Mouse (Mus musculus) left cerebral cortex, adult 8-10 months (tissue): Measurements from ENCODE around the gene Pnkd. TPM values are rescaled to one million over a fixed set of nuclear protein-coding genes. Genes with fewer than 3 reads are reported as not detected.
"Not testable (repeated sequence)": the region's sequence is repeated elsewhere in the genome, so short reads cannot be mapped to it uniquely, and the experiment has no call there.

Source experiments
- DNase-seq, 2 experiments: peaks; one replicate each; pipeline ENCODE4 v3.0.0; 2022; ENCODE audit warnings: low spot score in 2 of 2
- total RNA-seq, 4 experiments: library from RNA; stranded (reverse); gene quantifications; 2 replicates each; pipeline ENCODE4 v1.2.4; 2022

The Pnkd gene
- total RNA-seq, 4 experiments from 2014 or later: 162 to 185 (median 173) TPM

GRCm38 (mm10) chr1:74329899-74330431 is 45.2 kb downstream of the Pnkd start:
- no peak for DNase-seq

- no peak for DNase-seq
Observed at GRCm38 (mm10) chr1:74331046-74331681, 46.4 kb downstream of the Pnkd start.

GRCm38 (mm10) chr1:74332241-74332763 is 47.6 kb downstream of the Pnkd start:
- DNase-seq: peak; percentile 90 to 96

GRCm38 (mm10) chr1:74332930-74333329 is 48.2 kb downstream of the Pnkd start:
- peak in 1 of 2 experiments; percentile 15 for DNase-seq

GRCm38 (mm10) chr1:74334607-74335006 is 49.9 kb downstream of the Pnkd start:
- no peak for DNase-seq

- no peak for DNase-seq
Observed at GRCm38 (mm10) chr1:74335033-74335432, 50.3 kb downstream of the Pnkd start.

- DNase-seq: no peak
Observed at GRCm38 (mm10) chr1:74335436-74336170, 50.9 kb downstream of the Pnkd start.

GRCm38 (mm10) chr1:74337241-74337771 is 52.6 kb downstream of the Pnkd start:
- no peak for DNase-seq

- no peak for DNase-seq
Observed at GRCm38 (mm10) chr1:74338013-74338412, 53.3 kb downstream of the Pnkd start.

GRCm38 (mm10) chr1:74338626-74339025 is 53.9 kb downstream of the Pnkd start:
- no peak for DNase-seq

GRCm38 (mm10) chr1:74339917-74340316 is 55.2 kb downstream of the Pnkd start:
- no peak for DNase-seq

- peak in 1 of 2 experiments; percentile 66 for DNase-seq
Observed at GRCm38 (mm10) chr1:74340361-74340764, 55.6 kb downstream of the Pnkd start.

GRCm38 (mm10) chr1:74340992-74341391 is 56.3 kb downstream of the Pnkd start:
- not testable (repeated sequence) for DNase-seq

GRCm38 (mm10) chr1:74341898-74342297 is 57.2 kb downstream of the Pnkd start:
- no peak for DNase-seq

- no peak for DNase-seq
Observed at GRCm38 (mm10) chr1:74342308-74342707, 57.6 kb downstream of the Pnkd start.

- DNase-seq: no peak
Observed at GRCm38 (mm10) chr1:74343161-74343560, 58.4 kb downstream of the Pnkd start.

GRCm38 (mm10) chr1:74344163-74344916 is 59.6 kb downstream of the Pnkd start:
- no peak for DNase-seq

GRCm38 (mm10) chr1:74351185-74351769 is 66.5 kb downstream of the Pnkd start:
- no peak for DNase-seq

GRCm38 (mm10) chr1:74352532-74353096 is 67.9 kb downstream of the Pnkd start:
- DNase-seq: no peak

GRCm38 (mm10) chr1:74353453-74354229 is 68.9 kb downstream of the Pnkd start:
- no peak for DNase-seq
